Mouse (Mus musculus): ENCODE measurements around the gene Pds5a.
"Not testable (repeated sequence)": the region's sequence is repeated elsewhere in the genome, so short reads cannot be mapped to it uniquely, and the experiment has no call there.

The Pds5a gene

GRCm38 (mm10) chr5:65696821-65697485, 1.1 kb downstream of the Pds5a start:
- DNase-seq (ENCODE audit: low read depth, low spot score), result peak; percentile 84

GRCm38 (mm10) chr5:65694076-65694475, 4.0 kb downstream of the Pds5a start:
- DNase-seq (ENCODE audit: low read depth, low spot score), result not testable (repeated sequence)

- no peak for DNase-seq (ENCODE audit: low read depth, low spot score)
Observed at GRCm38 (mm10) chr5:65693018-65693417, 5.1 kb downstream of the Pds5a start.

DNA sequence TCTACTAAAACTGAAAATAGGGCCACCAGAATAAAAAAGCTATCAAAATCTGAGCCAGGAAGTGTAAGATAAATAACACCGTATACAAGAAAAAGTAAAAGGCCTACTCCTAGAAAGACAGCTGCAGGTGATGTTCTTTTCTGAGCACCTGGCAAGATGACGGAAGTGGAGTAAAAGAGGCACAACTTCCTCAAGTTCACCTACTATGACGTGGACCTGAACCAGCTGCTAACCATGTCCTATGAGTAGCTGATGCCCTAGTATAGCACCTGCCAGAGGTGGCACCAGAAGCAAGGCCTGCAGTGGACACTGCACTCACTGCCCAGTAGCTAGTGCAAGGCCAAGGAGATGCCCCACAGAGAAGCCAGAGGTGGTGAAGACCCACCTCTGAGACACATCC, 9.3 kb downstream of the Pds5a start:
- DNase-seq (ENCODE audit: low read depth, low spot score), result peak; percentile 66

GRCm38 (mm10) chr5:65686806-65687205, 11.3 kb downstream of the Pds5a start:
- no peak for DNase-seq (ENCODE audit: low read depth, low spot score)

DNA sequence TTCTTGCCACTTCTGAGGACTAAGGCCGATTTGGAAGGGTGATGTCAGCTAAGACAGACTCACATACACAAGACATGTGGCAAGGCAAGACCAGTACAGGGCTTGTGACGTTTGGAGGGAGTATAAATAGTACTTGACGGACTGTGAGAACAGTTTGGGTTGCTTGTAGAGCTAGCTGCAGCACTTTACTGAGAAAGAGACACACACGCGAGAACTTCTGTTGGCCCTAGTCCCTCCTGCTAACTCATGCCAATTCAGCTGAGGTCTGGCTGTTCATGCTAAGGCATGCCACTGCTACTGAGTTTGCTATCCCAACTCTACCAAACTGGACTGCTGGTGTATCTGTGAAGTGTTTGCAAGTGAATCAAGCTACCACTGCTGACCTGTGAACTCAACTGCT, 19.2 kb downstream of the Pds5a start:
- DNase-seq (ENCODE audit: low read depth, low spot score), result no peak

DNA sequence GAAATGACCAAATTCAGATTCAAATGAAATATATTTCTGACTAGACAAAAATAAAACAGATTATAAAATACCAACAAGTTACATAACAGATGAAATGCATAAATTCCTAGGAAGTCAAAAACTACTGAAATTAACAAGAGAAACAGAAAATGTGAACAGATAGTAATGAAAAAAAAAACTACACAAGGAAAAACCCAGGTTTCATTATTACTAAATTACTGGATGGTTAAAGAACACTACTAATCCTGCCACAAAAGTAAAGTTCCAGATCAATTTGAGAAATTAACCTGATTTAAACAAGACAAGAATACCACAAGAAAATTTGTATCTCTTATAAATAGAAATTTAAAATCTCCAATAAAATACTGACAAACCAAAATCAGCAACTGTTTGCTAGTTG, 25.9 kb downstream of the Pds5a start:
- DNase-seq (ENCODE audit: low read depth, low spot score), result no peak

- no peak for DNase-seq (ENCODE audit: low read depth, low spot score)
Observed at GRCm38 (mm10) chr5:65667644-65668043, 30.4 kb downstream of the Pds5a start.

GRCm38 (mm10) chr5:65665370-65665769, 32.7 kb downstream of the Pds5a start:
- DNase-seq (ENCODE audit: low read depth, low spot score), result no peak

- no peak for DNase-seq (ENCODE audit: low read depth, low spot score)
Observed at GRCm38 (mm10) chr5:65661958-65662357, 36.1 kb downstream of the Pds5a start.

DNA sequence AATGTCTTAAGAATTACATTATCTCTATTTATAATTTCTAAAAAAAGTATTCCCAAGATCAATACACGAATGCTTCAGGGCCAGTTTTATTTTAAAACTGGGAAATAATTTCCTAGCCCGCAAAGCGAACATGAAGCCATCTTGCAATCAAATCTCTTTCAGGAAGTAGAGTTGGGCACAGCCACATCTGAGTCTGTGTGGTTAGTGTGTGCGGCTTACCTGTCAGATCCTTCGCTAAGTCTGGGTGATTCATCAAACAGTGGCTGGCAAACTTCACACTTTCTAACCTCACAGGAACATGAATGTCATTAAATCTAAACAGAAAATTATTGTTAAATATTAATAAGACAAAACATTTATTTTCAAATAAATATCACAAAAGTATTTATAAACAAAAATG, 44.3 kb downstream of the Pds5a start:
- DNase-seq (ENCODE audit: low read depth, low spot score), result no peak

- DNase-seq (ENCODE audit: low read depth, low spot score), result no peak
Observed at GRCm38 (mm10) chr5:65638896-65639295, 59.2 kb downstream of the Pds5a start.

- DNase-seq (ENCODE audit: low read depth, low spot score), result no peak
Observed at GRCm38 (mm10) chr5:65624340-65624739, 73.7 kb downstream of the Pds5a start.

- peak; percentile 62 for DNase-seq (ENCODE audit: low read depth, low spot score)
Observed at GRCm38 (mm10) chr5:65613152-65613924, 84.7 kb downstream of the Pds5a start.

GRCm38 (mm10) chr5:65610541-65610940, 87.5 kb downstream of the Pds5a start:
- DNase-seq (ENCODE audit: low read depth, low spot score), result no peak

DNA sequence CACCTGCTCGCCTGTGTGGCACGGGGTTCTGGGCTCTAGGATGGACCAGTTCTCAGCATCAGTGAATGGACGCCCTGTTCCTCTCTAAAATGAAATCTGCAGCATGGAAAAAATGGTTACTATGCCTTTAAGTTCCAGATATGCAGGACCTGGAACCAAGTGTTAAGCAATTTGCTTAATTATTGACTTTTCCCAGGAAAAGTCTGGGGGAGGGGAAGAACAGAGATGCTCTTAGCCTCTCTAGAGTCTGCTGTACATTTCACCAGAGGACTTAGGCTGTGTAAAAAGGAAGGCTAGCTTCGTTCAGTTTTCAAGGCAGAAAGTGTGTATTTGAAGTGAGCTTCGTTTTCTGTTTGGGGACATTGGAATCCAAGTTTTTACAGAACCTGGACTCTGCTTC, 88.3 kb downstream of the Pds5a start:
- DNase-seq (ENCODE audit: low read depth, low spot score), result no peak

- no peak for DNase-seq (ENCODE audit: low read depth, low spot score)
Observed at GRCm38 (mm10) chr5:65606820-65607219, 91.3 kb downstream of the Pds5a start.

- no peak for DNase-seq (ENCODE audit: low read depth, low spot score)
Observed at GRCm38 (mm10) chr5:65599681-65600080, 98.4 kb downstream of the Pds5a start.

DNA sequence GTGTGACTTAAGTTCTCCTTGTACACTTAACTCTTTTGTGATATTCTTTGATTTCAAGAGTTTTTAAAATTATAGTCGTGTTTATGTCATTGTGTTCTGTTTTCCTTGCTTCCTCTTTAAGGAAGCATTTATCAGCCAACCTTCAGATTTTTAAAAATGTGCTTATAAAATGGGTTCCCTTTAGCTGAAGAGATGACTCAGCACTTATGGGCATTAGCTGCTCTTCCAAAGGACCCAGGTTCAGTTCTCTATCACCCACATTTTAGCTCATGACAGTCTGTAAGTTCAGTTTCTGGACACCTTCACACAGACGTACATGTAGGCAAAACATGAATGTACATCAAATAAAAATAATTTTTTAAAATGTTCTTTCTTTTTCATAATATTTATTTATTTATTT, 105.7 kb downstream of the Pds5a start:
- DNase-seq (ENCODE audit: low read depth, low spot score), result no peak

GRCm38 (mm10) chr5:65590199-65590598, 107.9 kb downstream of the Pds5a start:
- DNase-seq (ENCODE audit: low read depth, low spot score), result no peak

- DNase-seq (ENCODE audit: low read depth, low spot score), result no peak
Observed at GRCm38 (mm10) chr5:65586291-65586690, 111.8 kb downstream of the Pds5a start.

DNA sequence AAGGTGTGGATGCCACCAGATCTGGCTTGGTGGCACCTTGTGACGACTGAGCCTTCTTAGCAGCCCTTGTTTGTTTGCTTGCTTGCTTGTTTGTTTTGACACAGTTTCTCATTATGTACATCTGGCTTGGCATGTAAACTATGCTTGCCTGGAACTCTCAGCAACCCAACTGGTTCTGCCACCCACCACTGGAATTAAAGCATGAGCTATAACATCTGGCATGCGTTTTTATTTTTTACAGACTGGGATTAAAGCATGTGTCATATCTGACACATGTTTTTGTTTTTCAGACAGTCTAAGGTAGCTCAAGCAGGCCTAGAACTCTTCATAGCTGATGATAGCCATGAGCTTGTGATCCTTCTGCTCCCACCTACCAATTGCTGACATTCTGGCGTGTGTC, 119.5 kb downstream of the Pds5a start:
- DNase-seq (ENCODE audit: low read depth, low spot score), result no peak

- no peak for DNase-seq (ENCODE audit: low read depth, low spot score)
Observed at GRCm38 (mm10) chr5:65575896-65576295, 122.2 kb downstream of the Pds5a start.
